Mouse (Mus musculus) ovary, adult 10 weeks (tissue): Measurements from ENCODE around the gene Olfr980. TPM values are rescaled to one million over a fixed set of nuclear protein-coding genes. Genes with fewer than 3 reads are reported as not detected.

ENCODE experiments used
- polyA plus RNA-seq: library from polyadenylated mRNA; stranded (reverse); fragments of 350-450 nt; fragmentation: Illumina TruSeq; extraction: RNeasy Lipid Tissue Mini Kit (QIAGEN cat#74804); gene quantifications from one replicate; pipeline ENCODE4 v1.2.3, GENCODE M21; 2014

The Olfr980 gene
- not detected for polyA plus RNA-seq

GRCm38 (mm10) chr9:40009482-40009881 is at the start of gene Olfr980:
Gene Olfr980 (minus strand): TSS chr9:40009582.

GRCm38 (mm10) chr9:40021164-40021563 is 11.8 kb upstream of the Olfr980 start, which contains the start of gene Olfr981:
Gene Olfr981 (plus strand): TSS chr9:40021464.

GRCm38 (mm10) chr9:40003365-40003764 is 6.0 kb downstream of the Olfr980 start, which contains the start of gene Olfr979:
Gene Olfr979 (minus strand): TSS chr9:40003465.

GRCm38 (mm10) chr9:39991813-39992212 is 17.6 kb downstream of the Olfr980 start, which contains the start of gene Olfr978:
Gene Olfr978 (plus strand): TSS chr9:39992113.

GRCm38 (mm10) chr9:39961033-39961432 is 48.3 kb downstream of the Olfr980 start, which contains the start of gene Olfr976:
Gene Olfr976 (minus strand): TSS chr9:39961133.

Other genes starting within 250 kb of the Olfr980 start
- gene Olfr968, start 226.3 kb downstream of the Olfr980 start, polyA plus RNA-seq: not detected
- not detected for gene Olfr969, start 218.6 kb downstream of the Olfr980 start, polyA plus RNA-seq
- not detected for gene Olfr970, start 200.7 kb downstream of the Olfr980 start, polyA plus RNA-seq
- gene Olfr971, start 172.7 kb downstream of the Olfr980 start, polyA plus RNA-seq: not detected
- gene Olfr972, start 143.2 kb downstream of the Olfr980 start, polyA plus RNA-seq: not detected
- not detected for gene Olfr229, start 102.2 kb downstream of the Olfr980 start, polyA plus RNA-seq
- not detected for gene Olfr974, start 72.1 kb downstream of the Olfr980 start, polyA plus RNA-seq
- gene Olfr975, start 57.5 kb downstream of the Olfr980 start, polyA plus RNA-seq: not detected
- 10.5 TPM for gene Olfr976, start 48.4 kb downstream of the Olfr980 start, polyA plus RNA-seq
- not detected for gene Olfr978, start 17.5 kb downstream of the Olfr980 start, polyA plus RNA-seq
- not detected for gene Olfr979, start 6.1 kb downstream of the Olfr980 start, polyA plus RNA-seq
- not detected for gene Olfr981, start 11.9 kb upstream of the Olfr980 start, polyA plus RNA-seq
- not detected for gene Olfr982, start 64.2 kb upstream of the Olfr980 start, polyA plus RNA-seq
- gene Olfr983, start 84.0 kb upstream of the Olfr980 start, polyA plus RNA-seq: not detected
- not detected for gene Olfr984, start 104.6 kb upstream of the Olfr980 start, polyA plus RNA-seq
- gene Olfr985, start 120.6 kb upstream of the Olfr980 start, polyA plus RNA-seq: not detected
- gene Tmem225, start 138.5 kb upstream of the Olfr980 start, polyA plus RNA-seq: not detected
- not detected for gene Olfr986, start 171.3 kb upstream of the Olfr980 start, polyA plus RNA-seq
- gene Zfp202, start 182.7 kb upstream of the Olfr980 start, polyA plus RNA-seq: 9.3 TPM